ENCODE assay signal across 9 mouse cellular contexts in genomic region chr9:33858511-33858910, GRCm38 (mm10).
A peak's percentile ranks its signal among the peaks of the same experiment; 100 is the strongest.
DNase-seq lines count a peak whose midpoint lies in the region; ATAC-seq lines count a peak whose summit lies in the region.
"Had no signal": no experiment of that assay in that cellular context is flagged by ENCODE, and none has a peak within 500 bp of the region (broad histone marks: within the 10 kb centered on the region; RNA-seq: fewer than 3 reads in every experiment).

No protein-coding gene starts in this region.

- 43% methylated on average over 5 of the region's 5 CpGs for WGBS in liver, embryonic 12.5 days (ENCODE audit: insufficient replicate concordance)

- no peak overlapping the region for H3K4me2 ChIP-seq in liver, embryonic 12.5 days
- H3K4me2 ChIP-seq: midbrain, embryonic 12.5 days had no signal

- H3K27ac ChIP-seq in liver, embryonic 12.5 days, result no peak overlapping the region
- H3K27ac ChIP-seq: midbrain, embryonic 12.5 days had no signal

- no peaks in the 10 kb centered on the region for H3K4me1 ChIP-seq in liver, embryonic 12.5 days
- H3K4me1 ChIP-seq: midbrain, embryonic 12.5 days had no signal

- no peak overlapping the region for H3K9ac ChIP-seq in liver, embryonic 12.5 days
- H3K9ac ChIP-seq: midbrain, embryonic 12.5 days had no signal

- H3K4me3 ChIP-seq in liver, embryonic 12.5 days, result no peak overlapping the region
- H3K4me3 ChIP-seq: midbrain, embryonic 12.5 days had no signal

- peak; percentile 3 for DNase-seq in liver
- DNase-seq in adrenal gland, postnatal 14 days, result peak; percentile 64
- peak; percentile 56 for DNase-seq in kidney, adult 9 months
- DNase-seq in lung, postnatal 25 days (ENCODE audit: low spot score), result peak; percentile 28
- DNase-seq in layer of hippocampus, adult 9-11 months, result no peak
- no peak for DNase-seq in layer of hippocampus, postnatal 10 days (ENCODE audit: low spot score in 2 of 2)

- no peaks in the 10 kb centered on the region for H3K9me3 ChIP-seq in liver, embryonic 12.5 days (replicated peaks)

- H3K36me3 ChIP-seq in liver, embryonic 12.5 days, result no peaks in the 10 kb centered on the region
- H3K36me3 ChIP-seq: midbrain, embryonic 12.5 days had no signal

- no peak for ATAC-seq in liver, embryonic 12.5 days
- no peak for ATAC-seq in cerebellum, adult (ENCODE audit: insufficient number of reproducible peaks, low FRiP score, low TSS enrichment)

- no peaks in the 10 kb centered on the region for H3K27me3 ChIP-seq in liver, embryonic 12.5 days (replicated peaks)
- H3K27me3 ChIP-seq: midbrain, embryonic 12.5 days had no signal

Comparison
In these comparisons a context has a peak if more than half of its experiments do, and no peak if none do; other contexts are left out.
1. DNase-seq: peak in liver (single experiment), adrenal gland, postnatal 14 days (single experiment), kidney, adult 9 months (single experiment) and lung, postnatal 25 days (single experiment); none in layer of hippocampus, adult 9-11 months (single experiment) and layer of hippocampus, postnatal 10 days (0 of 2).